Mouse (Mus musculus): ENCODE data around the gene Zfp174.

Zfp174 gene

DNA sequence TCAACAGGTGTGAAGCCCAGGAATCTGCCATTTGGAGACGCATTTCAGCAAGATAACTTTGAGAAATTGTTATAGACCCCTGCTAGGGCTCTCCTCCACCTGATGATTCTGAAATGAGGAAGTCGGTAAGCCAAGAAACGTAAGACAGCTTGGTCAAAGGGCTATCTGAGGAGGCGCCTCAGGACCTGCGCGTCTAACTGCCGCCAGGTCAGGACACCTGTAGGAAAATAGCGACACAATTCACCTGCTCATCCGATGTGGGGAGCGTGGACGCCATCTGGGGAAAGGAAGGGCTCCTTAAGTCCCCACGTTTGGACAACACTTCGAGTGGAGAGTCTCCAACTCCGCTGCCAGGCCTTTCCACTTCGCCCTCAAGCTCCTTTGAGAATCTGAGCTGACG is 24.7 kb downstream of the Zfp174 start:
- in situ Hi-C loops (cut with MboI; ENCODE audit: low pct_unique_long_range_greater_than_20kb in 1 of 2, low sequenced_read_pairs in 2 of 2, unreplicated experiment in 1 of 2), result no loop called here

- in situ Hi-C loops (cut with MboI; ENCODE audit: low pct_unique_long_range_greater_than_20kb in 1 of 2, low sequenced_read_pairs in 2 of 2, unreplicated experiment in 1 of 2), result no loop called here
These were observed 25.4 kb downstream of the Zfp174 start, which contains the start of gene Naa60 for GRCm38 (mm10) chr16:3872216-3873047. Gene Naa60 (plus strand): TSS chr16:3872375.

DNA sequence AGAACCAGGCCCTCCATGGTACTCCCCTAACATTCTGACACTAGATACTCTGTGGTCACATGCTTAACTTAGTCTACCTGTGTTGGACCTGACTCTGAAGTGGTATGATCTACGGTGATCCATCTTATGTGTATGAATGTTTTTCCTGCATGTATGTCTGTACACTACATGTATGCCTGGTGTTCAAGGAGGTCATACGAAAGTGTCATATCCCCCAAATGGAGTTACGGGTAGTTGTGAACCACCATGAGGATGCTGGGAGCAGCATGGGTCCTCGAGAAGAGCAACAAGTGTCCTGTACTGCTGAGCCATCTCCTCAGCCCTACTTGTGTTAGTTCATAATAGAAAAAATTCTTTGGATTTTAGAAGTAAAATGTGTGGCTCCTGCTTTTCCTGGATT is 29.3 kb downstream of the Zfp174 start:
- in situ Hi-C loops (cut with MboI; ENCODE audit: low pct_unique_long_range_greater_than_20kb in 1 of 2, low sequenced_read_pairs in 2 of 2, unreplicated experiment in 1 of 2), result no loop called here

GRCm38 (mm10) chr16:3884201-3885064 is 37.4 kb downstream of the Zfp174 start, which contains the start of the genes Zfp597 and Gm20695:
Gene Zfp597 (minus strand): TSS chr16:3884561.
Gene Gm20695 (plus strand): TSS chr16:3884648.
- in situ Hi-C loops (cut with MboI; ENCODE audit: low pct_unique_long_range_greater_than_20kb in 1 of 2, low sequenced_read_pairs in 2 of 2, unreplicated experiment in 1 of 2), result no loop called here

GRCm38 (mm10) chr16:3885065-3885670 is 38.1 kb downstream of the Zfp174 start:
- in situ Hi-C loops (cut with MboI; ENCODE audit: low pct_unique_long_range_greater_than_20kb in 1 of 2, low sequenced_read_pairs in 2 of 2, unreplicated experiment in 1 of 2), result no loop called here

- in situ Hi-C loops (cut with MboI; ENCODE audit: low pct_unique_long_range_greater_than_20kb in 1 of 2, low sequenced_read_pairs in 2 of 2, unreplicated experiment in 1 of 2), result no loop called here
These were observed 44.7 kb downstream of the Zfp174 start for GRCm38 (mm10) chr16:3891621-3892295.

GRCm38 (mm10) chr16:3893739-3894138 is 46.7 kb downstream of the Zfp174 start:
- in situ Hi-C loops (cut with MboI; ENCODE audit: low pct_unique_long_range_greater_than_20kb in 1 of 2, low sequenced_read_pairs in 2 of 2, unreplicated experiment in 1 of 2), result no loop called here

DNA sequence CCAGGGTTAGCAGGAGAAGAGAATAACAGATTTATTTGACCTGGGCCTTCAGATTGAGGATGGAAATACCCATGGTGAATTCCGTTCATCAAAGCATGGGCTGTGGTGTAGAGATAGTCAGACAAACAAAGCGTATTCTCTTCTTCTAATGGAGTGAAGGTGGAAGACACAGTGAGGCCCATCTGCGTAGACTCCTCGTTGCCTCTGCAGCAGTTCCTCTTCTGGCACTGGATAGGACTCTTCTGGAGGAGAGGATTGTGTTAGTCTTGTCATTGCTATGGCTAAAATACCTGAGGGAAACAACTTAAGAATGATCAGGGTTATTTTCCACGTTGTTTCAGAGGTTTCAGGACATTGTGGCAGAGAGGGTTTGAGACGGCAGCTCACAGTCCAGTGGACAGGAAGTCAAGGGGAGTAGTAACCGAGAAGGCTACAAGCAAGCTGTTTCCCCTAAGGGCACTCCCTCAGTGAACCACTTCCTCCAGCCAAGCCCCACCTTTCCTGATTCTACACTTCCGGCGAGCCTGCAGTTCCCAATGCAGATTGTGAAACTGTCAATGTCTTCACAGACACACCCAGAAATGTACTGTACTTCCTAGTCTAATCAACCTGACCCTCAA is 48.2 kb downstream of the Zfp174 start:
- in situ Hi-C loops (cut with MboI; ENCODE audit: low pct_unique_long_range_greater_than_20kb in 1 of 2, low sequenced_read_pairs in 2 of 2, unreplicated experiment in 1 of 2), result no loop called here

GRCm38 (mm10) chr16:3896046-3896445 is 49.0 kb downstream of the Zfp174 start:
- in situ Hi-C loops (cut with MboI; ENCODE audit: low pct_unique_long_range_greater_than_20kb in 1 of 2, low sequenced_read_pairs in 2 of 2, unreplicated experiment in 1 of 2), result no loop called here

GRCm38 (mm10) chr16:3896553-3896952 is 49.5 kb downstream of the Zfp174 start:
- in situ Hi-C loops (cut with MboI; ENCODE audit: low pct_unique_long_range_greater_than_20kb in 1 of 2, low sequenced_read_pairs in 2 of 2, unreplicated experiment in 1 of 2), result no loop called here

- in situ Hi-C loops (cut with MboI; ENCODE audit: low pct_unique_long_range_greater_than_20kb in 1 of 2, low sequenced_read_pairs in 2 of 2, unreplicated experiment in 1 of 2), result no loop called here
These were observed 60.4 kb downstream of the Zfp174 start for GRCm38 (mm10) chr16:3907471-3907870.

Measured in mouse embryonic stem cell (cell line).